Mouse (Mus musculus): ENCODE results near the gene Capns1.

- TF ChIP-seq CTCF (IDR thresholded peaks at IDR 0.05; ENCODE audit: low read depth) (no peak), EP300 (IDR thresholded peaks at IDR 0.05; ENCODE audit: low read depth) (no peak)
Measured at GRCm38 (mm10) chr7:30164745-30165144, 33.9 kb downstream of the Capns1 start.

Data from heart, postnatal 0 days (tissue).